Mouse (Mus musculus) Muller cell, postnatal 12 days (primary cell): ENCODE data around the gene Rps6ka6.

Experiments used
- DNase-seq: peaks from one replicate; pipeline ENCODE4 v3.0.0-alpha.2; 2015; ENCODE audit errors: inconsistent ontology term

Gene Rps6ka6

DNA sequence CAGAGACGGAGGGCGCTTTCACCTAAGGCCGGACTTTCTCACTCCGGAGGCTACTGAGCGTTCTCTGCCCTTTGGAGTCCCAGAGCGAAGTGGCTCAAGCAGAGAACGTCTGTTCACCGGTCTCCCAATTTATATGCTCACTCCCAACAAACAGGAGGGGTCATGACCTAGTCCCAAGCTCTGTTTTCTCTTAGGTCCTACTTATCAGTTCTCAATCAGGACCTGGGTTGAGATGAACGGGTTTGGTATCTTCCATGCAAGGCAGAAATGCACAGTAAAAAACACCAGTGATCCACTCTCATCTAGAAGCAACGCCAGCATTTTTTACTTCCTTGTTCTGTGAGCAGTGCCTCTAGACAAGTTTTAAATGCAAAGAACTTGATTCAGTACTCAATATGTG, at the start of gene Rps6ka6:
TSS of gene Rps6ka6 (minus strand) at position 101 of the 400 bp plus-strand sequence.
- no peak for DNase-seq

DNA sequence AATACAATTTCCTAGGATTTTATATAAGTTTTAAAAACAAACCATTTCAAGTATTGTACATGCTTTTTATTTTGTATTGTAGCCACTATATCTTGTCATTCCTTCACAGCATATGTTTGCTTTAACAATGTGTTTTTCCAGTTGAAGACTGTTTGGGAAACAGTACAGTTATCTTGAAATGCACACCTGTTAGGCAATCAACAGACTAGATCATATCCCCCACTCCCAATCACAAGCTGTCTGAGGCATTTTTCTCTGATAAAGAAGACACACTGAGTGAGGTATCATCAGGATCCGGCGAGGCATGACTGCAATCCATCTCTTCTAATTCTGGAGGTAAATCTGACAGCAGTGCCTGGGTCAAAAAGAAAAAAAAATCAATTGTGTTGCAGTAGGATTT, 39.3 kb upstream of the Rps6ka6 start:
- no peak for DNase-seq

DNA sequence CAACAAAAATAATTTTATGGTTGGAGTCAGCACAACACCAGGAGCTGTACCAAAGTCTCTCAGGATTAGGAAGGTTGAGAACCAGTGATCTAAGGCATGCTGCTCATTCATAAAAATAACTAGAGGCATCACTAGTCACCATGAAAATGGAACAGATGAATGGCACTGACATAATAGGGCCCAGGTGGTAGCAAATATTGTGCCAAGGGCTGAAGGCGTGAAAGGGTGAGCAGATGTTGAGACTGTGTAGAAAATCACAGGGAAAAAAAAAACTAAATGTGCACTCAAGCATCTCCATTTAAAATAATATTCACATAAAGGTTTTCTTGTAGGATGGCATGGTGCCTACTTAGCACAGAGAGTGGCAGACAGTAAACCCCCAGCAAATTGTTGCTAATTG, 19.6 kb downstream of the Rps6ka6 start:
- DNase-seq, result no peak

DNA sequence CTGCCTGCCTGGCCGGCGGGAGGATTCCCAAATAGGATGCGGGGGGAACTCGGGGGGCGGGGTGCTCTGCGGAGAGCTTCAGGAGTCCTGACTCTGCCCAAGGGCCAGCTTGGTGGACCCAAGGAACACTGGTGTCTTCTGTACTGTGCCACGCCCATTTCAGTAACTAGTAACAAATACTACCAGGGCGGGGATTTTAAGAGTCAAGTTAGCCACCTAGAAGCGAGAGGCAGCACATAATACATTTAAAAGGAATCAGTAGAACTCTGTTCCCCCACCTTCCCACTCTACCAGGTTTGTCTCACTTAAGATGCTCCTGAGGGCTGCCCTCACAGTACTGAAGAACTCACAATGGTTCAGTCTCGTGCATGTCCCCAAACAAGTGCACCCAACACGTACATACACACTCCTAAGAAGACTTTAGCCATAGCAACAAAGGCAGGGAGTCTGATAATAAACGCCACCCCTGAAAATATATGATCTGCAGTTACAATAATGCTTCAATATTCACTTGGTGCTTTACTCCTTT, 74.1 kb downstream of the Rps6ka6 start:
- DNase-seq, result no peak

- DNase-seq, result peak; percentile 43
Observed at GRCm38 (mm10) chrX:111462833-111463564, 74.8 kb downstream of the Rps6ka6 start.

- no peak for DNase-seq
Observed at GRCm38 (mm10) chrX:111462495-111462832, 75.3 kb downstream of the Rps6ka6 start.

- DNase-seq, result no peak
Observed at GRCm38 (mm10) chrX:111462092-111462491, 75.7 kb downstream of the Rps6ka6 start.

DNA sequence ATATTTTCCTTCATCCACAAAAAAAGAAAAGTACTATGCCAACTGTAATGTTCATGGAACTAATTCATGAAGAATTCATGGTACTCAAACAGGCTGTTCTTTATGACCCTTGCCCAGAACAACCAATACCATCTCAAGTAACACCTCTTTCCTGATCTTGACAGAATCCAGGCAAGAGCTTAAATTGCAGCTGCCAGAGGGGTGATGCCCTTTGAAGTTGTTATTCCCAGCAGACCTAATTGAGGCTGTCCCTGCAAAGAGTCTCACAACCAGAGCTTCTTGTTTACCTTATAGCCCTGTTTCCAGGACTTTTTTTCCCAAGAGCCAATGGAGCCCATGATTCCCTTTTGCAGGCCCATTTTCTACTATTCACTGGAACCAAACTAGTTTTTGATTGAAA, 77.6 kb downstream of the Rps6ka6 start:
- no peak for DNase-seq

GRCm38 (mm10) chrX:111436571-111436970, 101.2 kb downstream of the Rps6ka6 start:
- no peak for DNase-seq

- no peak for DNase-seq
Observed at GRCm38 (mm10) chrX:111414775-111415174, 123.0 kb downstream of the Rps6ka6 start.

GRCm38 (mm10) chrX:111404816-111405215, 132.9 kb downstream of the Rps6ka6 start:
- no peak for DNase-seq

DNA sequence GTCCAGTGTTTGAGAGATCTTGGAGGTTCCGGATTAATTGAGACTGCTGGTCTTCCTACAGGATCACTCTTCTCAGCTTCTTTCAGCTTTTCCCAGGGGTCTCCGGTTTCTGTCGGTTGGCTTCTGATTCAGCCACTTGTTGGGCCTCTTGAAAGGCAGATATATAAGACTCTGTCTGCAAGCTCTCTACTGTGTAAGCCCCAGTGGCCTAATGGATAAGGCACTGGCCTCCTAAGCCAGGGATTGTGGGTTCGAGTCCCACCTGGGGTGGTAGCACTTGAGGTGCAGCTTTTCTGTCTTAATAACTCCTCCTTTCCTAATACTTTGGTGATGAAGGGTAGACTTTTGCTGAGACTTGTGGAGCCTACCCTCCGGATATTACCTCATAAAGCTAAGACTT, 160.7 kb downstream of the Rps6ka6 start:
- no peak for DNase-seq

GRCm38 (mm10) chrX:111374177-111374576, 163.6 kb downstream of the Rps6ka6 start:
- DNase-seq, result no peak
